Mouse (Mus musculus): Measurements from ENCODE around the gene Nkapd1. TPM values are rescaled to one million over a fixed set of nuclear protein-coding genes. Genes with fewer than 3 reads are reported as not detected.
A peak's percentile ranks its signal among the peaks of the same experiment; 100 is the strongest.
"Not testable (repeated sequence)": the region's sequence is repeated elsewhere in the genome, so short reads cannot be mapped to it uniquely, and the experiment has no call there.

Gene Nkapd1
- polyA plus RNA-seq, 1 experiment from 2014 or later = 25.4 TPM

DNA sequence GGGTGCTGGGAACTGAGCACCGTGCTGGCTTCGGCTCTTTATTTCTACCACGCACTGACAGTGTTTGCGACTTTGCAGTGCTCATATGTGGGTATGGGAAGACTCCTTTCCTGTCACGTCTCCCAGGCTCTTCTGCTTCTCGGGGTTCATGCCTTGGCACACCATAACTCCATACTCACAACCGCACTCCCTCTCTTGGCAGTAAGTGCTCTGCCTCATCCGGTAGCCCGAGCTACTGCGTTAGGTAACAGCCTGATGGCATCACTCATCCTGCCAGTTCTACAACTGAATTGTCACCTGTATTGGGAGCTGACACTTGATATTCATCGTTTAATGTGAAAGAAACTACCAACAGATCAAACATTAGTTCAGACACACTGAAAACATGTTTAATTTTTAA lies 17.0 kb upstream of the Nkapd1 start:
- POLR2A ChIA-PET = no interaction called here
- in situ Hi-C loops (cut with MboI; ENCODE audit: low pct_unique_long_range_greater_than_20kb) = no loop called here
- no peak for DNase-seq (ENCODE audit: low read depth, low spot score)

DNA sequence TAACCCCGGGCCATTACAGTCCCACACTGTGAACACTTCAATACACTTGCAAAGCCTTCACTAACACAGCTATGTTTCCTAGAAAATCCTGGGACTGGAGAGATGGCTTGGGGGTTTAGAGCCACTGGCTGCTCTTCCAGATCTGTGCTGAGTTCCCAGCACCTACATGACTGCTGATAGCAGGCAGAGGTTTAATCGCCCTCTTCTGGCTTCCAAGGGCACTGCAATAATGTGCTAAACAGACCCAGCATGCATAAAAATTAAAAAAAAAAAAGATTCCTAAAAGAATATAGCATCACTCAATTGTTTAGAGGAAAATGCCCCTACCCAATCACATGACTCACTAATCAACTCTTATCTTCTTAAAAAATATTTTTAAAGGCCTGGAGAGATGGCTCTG lies 15.8 kb upstream of the Nkapd1 start:
- no peak for ATAC-seq
- POLR2A ChIA-PET = interaction anchor here (0.7 kb wide), 1 partner anchor 181 kb away, joined by 4 read pairs; no protein-coding TSS in a partner anchor
- in situ Hi-C loops (cut with MboI; ENCODE audit: low pct_unique_long_range_greater_than_20kb) = no loop called here

More for the DNA sequence above, 17.0 kb upstream of the Nkapd1 start:
- CTCF ChIA-PET = no interaction called here
- TF ChIP-seq CTCF (IDR thresholded peaks at IDR 0.05) = no peak
- no peak for ATAC-seq
- H3K27me3 ChIP-seq = no peaks in the 10 kb centered on the region

DNA sequence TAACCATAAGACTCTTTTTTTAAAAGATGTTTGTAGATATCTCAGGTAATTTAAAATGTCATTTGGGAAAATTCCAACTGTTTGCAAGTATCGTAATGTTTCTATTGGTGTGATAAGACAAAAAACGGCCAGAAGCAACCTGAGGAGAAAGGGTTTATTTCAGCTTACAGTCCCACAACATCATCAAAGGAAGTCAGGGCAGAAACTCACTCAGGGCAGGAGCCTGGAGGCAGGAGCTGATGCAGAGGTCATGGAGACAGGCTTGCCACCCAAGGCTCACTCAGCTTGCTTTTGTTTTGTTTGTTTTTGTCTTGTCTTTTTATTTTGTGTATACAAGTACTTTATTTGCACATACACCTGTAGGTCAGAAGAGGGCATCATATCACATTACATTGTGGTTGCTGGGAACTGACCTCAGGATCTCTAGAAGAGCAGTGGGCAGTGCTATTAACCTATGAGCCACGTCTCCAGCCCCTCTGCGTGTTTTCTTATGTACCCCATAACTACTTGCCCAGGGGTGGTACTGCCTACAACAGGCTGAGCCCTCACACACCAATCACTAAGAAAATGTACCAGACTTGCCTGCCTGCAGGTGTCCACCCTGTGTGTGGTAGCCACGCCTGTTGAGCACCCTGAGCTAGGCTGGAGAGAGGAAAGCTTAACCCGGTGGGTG lies 14.9 kb upstream of the Nkapd1 start:
- in situ Hi-C loops (cut with MboI; ENCODE audit: low pct_unique_long_range_greater_than_20kb) = no loop called here
- DNase-seq (ENCODE audit: low read depth, low spot score) (no peak), ATAC-seq (no peak)
- no peaks in the 10 kb centered on the region for H3K27me3 ChIP-seq
- peak; percentile 16 for TF ChIP-seq CTCF (IDR thresholded peaks at IDR 0.05)
- ChIA-PET CTCF (no interaction called here), POLR2A (no interaction called here)

More for the DNA sequence above, 15.8 kb upstream of the Nkapd1 start:
- TF ChIP-seq CTCF (IDR thresholded peaks at IDR 0.05) = peak; percentile 65
- no peaks in the 10 kb centered on the region for H3K27me3 ChIP-seq
- CTCF ChIA-PET = no interaction called here
- no peak for DNase-seq (ENCODE audit: low read depth, low spot score)

DNA sequence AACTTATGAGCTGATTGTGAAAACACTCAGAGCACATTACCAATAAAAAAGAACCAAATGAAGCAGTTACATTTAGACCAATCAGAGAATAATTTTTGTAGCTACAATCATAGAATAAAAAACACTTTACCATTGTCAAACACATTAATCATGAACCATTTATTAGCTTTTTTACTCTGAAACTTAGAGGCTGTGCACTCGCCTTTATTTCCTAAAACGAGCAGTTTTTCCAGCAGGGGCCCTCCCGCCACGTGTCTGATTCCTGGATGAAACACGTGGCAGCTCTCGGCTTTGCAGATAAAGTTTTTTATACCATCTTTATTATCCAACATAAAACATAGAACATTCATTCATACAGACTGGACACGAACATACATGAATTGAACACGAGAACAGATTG lies 13.6 kb upstream of the Nkapd1 start:
- CTCF ChIA-PET; POLR2A ChIA-PET; DNase-seq (ENCODE audit: low read depth, low spot score); in situ Hi-C loops (cut with MboI; ENCODE audit: low pct_unique_long_range_greater_than_20kb); ATAC-seq; H3K27me3 ChIP-seq: not testable (repeated sequence)

DNA sequence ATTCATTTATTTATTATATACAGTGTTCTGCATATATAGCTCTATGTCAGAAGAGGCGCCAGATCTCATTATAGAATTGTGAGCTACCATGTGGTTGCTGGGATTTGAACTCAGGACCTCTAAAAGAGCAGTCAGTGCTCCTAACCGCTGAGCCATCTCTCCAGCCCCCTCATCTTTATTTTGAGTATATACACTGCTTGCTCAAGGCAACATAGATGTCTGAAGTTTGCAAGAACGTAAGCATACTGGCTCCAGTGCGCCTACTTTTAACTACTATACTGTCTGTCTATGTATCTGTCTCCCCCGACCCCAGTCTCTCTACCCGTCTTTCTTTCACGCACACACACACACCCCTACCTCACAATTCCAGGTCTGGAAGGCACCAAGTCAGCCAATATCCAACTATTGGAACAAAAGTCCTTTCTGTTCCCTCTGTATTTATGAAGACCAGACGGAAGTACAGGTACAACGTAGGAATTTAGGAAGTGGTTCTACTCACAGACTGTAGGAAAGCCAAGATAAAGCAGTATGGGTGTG lies 598 bp upstream of the Nkapd1 start:
- in situ Hi-C loops (cut with MboI; ENCODE audit: low pct_unique_long_range_greater_than_20kb) = no loop called here
- TF ChIP-seq CTCF (IDR thresholded peaks at IDR 0.05) = no peak
- ATAC-seq (no peak), DNase-seq (ENCODE audit: low read depth, low spot score) (no peak)
- CTCF ChIA-PET = no interaction called here
- POLR2A ChIA-PET = no interaction called here
- H3K27me3 ChIP-seq = no peaks in the 10 kb centered on the region

DNA sequence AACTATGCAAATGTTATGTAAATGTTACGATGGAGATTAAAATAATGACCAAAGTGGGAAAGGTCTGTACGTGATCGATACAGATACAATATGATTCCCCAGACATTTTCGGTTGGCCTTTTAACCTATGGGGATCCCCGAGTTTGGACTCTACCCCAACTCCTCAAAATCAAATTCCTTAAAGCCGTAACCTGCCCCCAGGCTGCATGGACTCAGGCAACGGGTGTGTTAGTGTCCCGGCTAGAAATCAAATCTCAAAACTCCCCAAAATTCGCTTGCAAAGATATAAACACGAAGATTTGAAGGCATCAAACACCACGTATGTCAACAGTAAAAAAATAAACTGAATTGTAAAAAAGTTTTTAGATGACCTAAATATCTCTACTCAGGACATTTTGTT lies 1.1 kb downstream of the Nkapd1 start:
- in situ Hi-C loops (cut with MboI; ENCODE audit: low pct_unique_long_range_greater_than_20kb) = no loop called here

DNA sequence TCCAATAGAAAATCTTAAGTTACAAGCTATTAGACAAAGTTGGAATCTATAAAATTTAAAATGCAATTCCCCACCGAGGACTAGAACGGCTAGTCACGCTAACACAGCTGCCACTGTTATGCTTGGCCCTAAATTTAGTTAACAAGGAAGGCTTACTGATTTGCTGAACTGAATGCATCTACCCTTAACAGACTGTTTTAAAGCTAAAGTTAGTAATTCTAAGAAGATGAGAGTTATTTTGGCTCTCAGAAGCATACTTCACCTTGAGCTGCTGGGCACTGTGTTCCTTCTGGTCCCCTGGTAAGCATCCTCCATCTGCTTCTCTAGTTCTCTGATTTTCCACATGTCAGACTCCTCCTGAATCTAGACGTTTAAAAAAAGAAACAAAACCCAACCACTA lies 5.1 kb downstream of the Nkapd1 start:
- in situ Hi-C loops (cut with MboI; ENCODE audit: low pct_unique_long_range_greater_than_20kb) = no loop called here
- CTCF ChIA-PET = no interaction called here
- no peak for ATAC-seq
- TF ChIP-seq CTCF (IDR thresholded peaks at IDR 0.05) = no peak
- POLR2A ChIA-PET = no interaction called here
- no peak for DNase-seq (ENCODE audit: low read depth, low spot score)
- H3K27me3 ChIP-seq = no peaks in the 10 kb centered on the region

More for the DNA sequence above, 1.1 kb downstream of the Nkapd1 start:
- no peak for TF ChIP-seq CTCF (IDR thresholded peaks at IDR 0.05)
- ChIA-PET CTCF (no interaction called here), POLR2A (interaction anchor here (0.9 to 1.3 kb wide), 2 partner anchors 12 to 13 kb away, joined by 4 to 6 read pairs; partner anchors contain the start of genes Sdhd and Timm8b)
- no peaks in the 10 kb centered on the region for H3K27me3 ChIP-seq
- no peak for ATAC-seq
- DNase-seq (ENCODE audit: low read depth, low spot score) = no peak

DNA sequence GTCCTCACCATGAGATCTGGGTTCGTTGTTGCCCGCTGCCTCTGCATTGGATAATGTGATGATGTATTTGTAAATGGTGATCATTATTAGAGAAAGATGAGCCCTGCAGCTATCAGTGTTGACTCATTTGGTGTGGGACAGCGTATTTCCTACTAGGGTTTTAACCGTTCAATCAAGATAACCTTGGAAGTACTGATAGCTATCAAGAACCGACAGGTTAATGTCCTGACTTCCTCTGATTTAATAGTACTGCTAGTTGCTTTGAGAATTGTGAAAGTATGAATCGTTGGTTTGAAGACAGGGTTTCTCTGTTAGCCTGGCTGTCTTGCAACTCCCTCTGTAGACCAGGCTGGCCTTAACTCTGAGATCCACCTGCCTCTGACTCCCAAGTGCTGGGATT lies 12.9 kb downstream of the Nkapd1 start:
- ChIA-PET CTCF (interaction anchor here (1.6 to 3.0 kb wide), 2 partner anchors 10 kb away, joined by 3 to 11 read pairs; no protein-coding TSS in a partner anchor), POLR2A (interaction anchor here (1.1 to 1.4 kb wide), 2 partner anchors 9 to 12 kb away, joined by 4 read pairs; no protein-coding TSS in a partner anchor)
- in situ Hi-C loops (cut with MboI; ENCODE audit: low pct_unique_long_range_greater_than_20kb) = no loop called here
- ATAC-seq = no peak
- DNase-seq (ENCODE audit: low read depth, low spot score) = no peak
- H3K27me3 ChIP-seq = no peaks in the 10 kb centered on the region
- TF ChIP-seq CTCF (IDR thresholded peaks at IDR 0.05) = no peak

DNA sequence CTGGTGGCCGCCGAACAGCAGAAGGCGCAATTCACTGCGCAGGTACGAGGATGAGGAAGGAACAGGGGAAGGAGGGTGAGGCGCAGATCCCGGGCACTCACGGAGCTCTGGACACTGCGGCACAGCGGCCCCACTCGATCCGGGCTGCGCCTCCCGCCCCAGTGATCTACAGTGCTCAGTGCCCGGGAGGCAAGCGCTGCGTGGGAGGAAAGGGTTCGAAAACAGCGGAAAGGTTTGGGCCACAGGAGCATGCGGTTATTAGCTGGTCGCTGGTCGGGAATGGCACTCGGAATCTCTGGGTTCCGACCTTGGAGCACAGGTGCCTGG lies 13.3 kb downstream of the Nkapd1 start:
- TF ChIP-seq CTCF (IDR thresholded peaks at IDR 0.05) = no peak
- ATAC-seq (peak; percentile 44), DNase-seq (ENCODE audit: low read depth, low spot score) (no peak)
- in situ Hi-C loops (cut with MboI; ENCODE audit: low pct_unique_long_range_greater_than_20kb) = no loop called here
- POLR2A ChIA-PET = interaction anchor here (0.9 to 1.4 kb wide), 3 partner anchors 10 to 13 kb away, joined by 3 to 4 read pairs (median 4); no protein-coding TSS in a partner anchor
- CTCF ChIA-PET = interaction anchor here (0.8 to 3.0 kb wide), 3 partner anchors 10 to 76 kb away, joined by 3 to 11 read pairs (median 3); partner anchors contain the start of gene Pts
- H3K27me3 ChIP-seq = no peaks in the 10 kb centered on the region

DNA sequence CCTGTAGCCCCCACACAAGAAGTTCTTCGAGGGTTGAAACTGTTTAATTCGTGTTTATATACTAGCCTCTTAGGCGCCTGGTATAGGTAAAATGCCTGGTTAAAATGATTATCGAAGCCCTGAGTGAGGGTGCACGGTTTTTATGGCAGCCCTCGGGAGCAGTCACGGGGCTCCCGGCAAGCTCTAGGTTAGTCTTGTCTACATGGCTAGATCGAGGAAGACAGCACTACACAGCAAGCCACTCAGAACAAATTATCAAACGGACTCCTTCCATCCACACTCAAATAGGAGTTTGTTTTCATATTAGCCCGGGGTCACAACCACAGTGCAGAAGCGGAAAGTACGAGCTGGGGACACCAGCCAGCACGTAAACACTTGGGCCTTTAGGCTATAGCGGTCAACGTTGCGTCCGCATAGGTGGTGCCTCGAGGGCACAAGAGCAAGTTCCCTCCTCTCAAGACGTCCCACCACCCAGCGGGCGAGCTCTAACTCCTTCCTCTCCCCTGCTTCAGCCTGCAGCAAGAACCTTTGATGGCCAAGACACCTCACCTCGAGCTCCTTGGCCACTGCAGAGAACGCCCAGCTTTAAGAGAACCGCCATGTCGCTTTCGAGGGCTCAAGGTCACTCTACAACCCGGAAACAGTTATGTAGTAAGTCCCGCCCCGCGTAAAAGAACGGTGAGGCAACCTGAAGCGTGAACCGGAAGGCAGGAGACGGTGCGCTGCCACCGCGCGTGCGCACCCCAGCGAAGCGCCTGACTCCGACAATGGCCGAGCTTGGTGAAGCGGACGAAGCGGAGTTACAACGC lies 13.9 kb downstream of the Nkapd1 start, which contains the start of the genes Sdhd and Timm8b:
Gene Sdhd (minus strand): TSS at position 624 of the 809 bp plus-strand sequence.
Gene Timm8b (plus strand): TSS at position 722 of the 809 bp plus-strand sequence.
- H3K27me3 ChIP-seq = no peaks in the 10 kb centered on the region
- POLR2A ChIA-PET = interaction anchor here (0.7 to 1.3 kb wide), 4 partner anchors 10 to 160 kb away, joined by 3 to 6 read pairs (median 4); partner anchors contain the start of genes Nkapd1 and Pih1d2
- CTCF ChIA-PET = interaction anchor here (0.8 to 3.0 kb wide), 3 partner anchors 9 to 75 kb away, joined by 3 to 11 read pairs (median 3); partner anchors contain the start of gene Pts
- DNase-seq (ENCODE audit: low read depth, low spot score) = peak; percentile 88
- no peak for TF ChIP-seq CTCF (IDR thresholded peaks at IDR 0.05)
- peak; percentile 90 for ATAC-seq
- in situ Hi-C loops (cut with MboI; ENCODE audit: low pct_unique_long_range_greater_than_20kb) = no loop called here
